Mouse (Mus musculus) thymus, adult 2 months (tissue): Measurements from ENCODE around the gene Cnn3.

Experiments used
- CTCF ChIP-seq: fragments of 200-500 bp; IDR thresholded peaks from 2 replicates; pipeline ENCODE4 v1.5.1; 2012; ENCODE audit warnings: mild to moderate bottlenecking, control low read depth, low read length, moderate library complexity, borderline replicate concordance; ENCODE audit not compliant: control insufficient read depth, poor library complexity, insufficient read depth; ENCODE audit errors: extremely low read depth
- POLR2A ChIP-seq: fragments of 200-500 bp; IDR thresholded peaks from 2 replicates; pipeline ENCODE4 v1.6.1; 2012; ENCODE audit warnings: mild to moderate bottlenecking, low read length, control low read depth, moderate library complexity; ENCODE audit not compliant: control insufficient read depth, poor library complexity, insufficient read depth; ENCODE audit errors: extremely low read depth

DNA sequence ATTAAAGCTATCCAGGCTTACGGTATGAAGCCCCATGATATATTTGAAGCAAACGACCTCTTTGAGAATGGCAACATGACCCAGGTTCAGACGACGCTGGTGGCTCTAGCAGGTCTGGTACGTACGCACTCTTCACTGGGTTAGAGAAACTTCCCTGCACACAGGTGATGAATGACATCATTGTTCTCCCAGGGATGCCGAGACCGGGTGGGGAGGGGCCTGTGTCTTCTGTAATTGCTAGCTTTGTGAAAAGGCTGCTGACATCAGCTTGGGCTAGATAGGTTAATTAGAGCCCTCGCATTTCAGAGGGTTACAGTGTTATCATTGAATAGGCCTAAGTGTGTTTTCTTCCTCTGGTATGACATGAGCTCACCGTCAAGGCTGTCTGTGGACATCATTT is 25.1 kb downstream of the Cnn3 start:
- TF ChIP-seq POLR2A (no peak), CTCF (no peak)
